Mouse (Mus musculus) G1E (cell line): ENCODE measurements at regions not wholly inside any gene's neighbourhood (a gene's known extent, or its start where the extent isn't known, plus 50 kb on each side); places are given as distances from the start of the nearest gene placed in this dataset.

ENCODE experiments used
- ATAC-seq: 2 replicates; pipeline ENCODE4 v1.8.0; 2016; ENCODE audit warnings: mild to moderate bottlenecking; ENCODE audit not compliant: insufficient number of reproducible peaks, poor library complexity, low FRiP score, severe bottlenecking; ENCODE audit errors: extremely low read depth
- DNase-seq: peaks from one replicate; pipeline ENCODE4 v3.0.0; 2012; ENCODE audit warnings: low spot score
- H3K27me3 ChIP-seq: 2 replicates; pipeline ENCODE4 v1.6.1; 2012; ENCODE audit warnings: mild to moderate bottlenecking, low read length, inconsistent platforms; ENCODE audit not compliant: insufficient read depth
- H3K36me3 ChIP-seq: replicated peaks from 2 replicates; pipeline ENCODE3; 2012; ENCODE audit warnings: mild to moderate bottlenecking, inconsistent platforms
- H3K4me1 ChIP-seq: 2 replicates; pipeline ENCODE4 v1.6.1; 2012; ENCODE audit warnings: low read depth, low read length, inconsistent platforms, mixed read lengths; ENCODE audit not compliant: insufficient read depth
- H3K4me3 ChIP-seq: 2 replicates; pipeline ENCODE4 v1.5.1; 2012; ENCODE audit warnings: low read depth, mild to moderate bottlenecking, inconsistent platforms, low read length, moderate library complexity, mixed read lengths
- H3K9me3 ChIP-seq: replicated peaks from 2 replicates; pipeline ENCODE4 v1.6.1; 2012; ENCODE audit warnings: inconsistent platforms
- CTCF ChIP-seq: IDR thresholded peaks from 2 replicates; pipeline ENCODE4 v1.5.1; 2012; ENCODE audit warnings: low read depth, low read length, inconsistent platforms, mixed read lengths
- GATA1 ChIP-seq: IDR thresholded peaks from 2 replicates; pipeline ENCODE4 v1.6.1; 2012; ENCODE audit warnings: borderline replicate concordance, low read length, inconsistent platforms, mixed read lengths
- GATA2 ChIP-seq: IDR thresholded peaks from 2 replicates; pipeline ENCODE4 v1.6.1; 2012; ENCODE audit warnings: low read depth, low read length, inconsistent platforms, borderline replicate concordance
- POLR2AphosphoS5 ChIP-seq: IDR thresholded peaks from 2 replicates; pipeline ENCODE4 v1.6.1; 2012; ENCODE audit warnings: low read depth, low read length, inconsistent platforms; ENCODE audit not compliant: insufficient replicate concordance
- TAL1 ChIP-seq: conservative IDR thresholded peaks from 2 replicates; pipeline ENCODE4 v1.6.1; 2012; ENCODE audit warnings: low read depth, low read length, inconsistent platforms, mixed read lengths

GRCm38 (mm10) chr12:12442872-12443271, 180.9 kb downstream of the Fam49a start:
- Histone ChIP-seq H3K4me1 (no peaks in the 10 kb centered on the region), H3K9me3 (peaks cover 4% of the 10 kb centered on the region), H3K36me3 (no peaks in the 10 kb centered on the region), H3K4me3 (no peak overlapping the region), H3K27me3 (no peaks in the 10 kb centered on the region; the same call in 1 of the 2 replicates)
- ATAC-seq (no peak), DNase-seq (no peak)
- no peak for TF ChIP-seq CTCF
- TF ChIP-seq GATA2 = no peak
- no peak for TF ChIP-seq TAL1
- no peak for TF ChIP-seq POLR2AphosphoS5
- no peak for TF ChIP-seq GATA1

GRCm38 (mm10) chr12:12436379-12436778, 174.4 kb downstream of the Fam49a start:
- no peaks in the 10 kb centered on the region for H3K9me3 ChIP-seq
- H3K27me3 ChIP-seq = no peaks in the 10 kb centered on the region
- no peak overlapping the region for H3K4me3 ChIP-seq
- no peak for ATAC-seq
- H3K36me3 ChIP-seq = no peaks in the 10 kb centered on the region
- no peak for DNase-seq
- TF ChIP-seq GATA2 (no peak), TAL1 (no peak), POLR2AphosphoS5 (no peak), GATA1 (no peak), CTCF (no peak)
- no peaks in the 10 kb centered on the region for H3K4me1 ChIP-seq

DNA sequence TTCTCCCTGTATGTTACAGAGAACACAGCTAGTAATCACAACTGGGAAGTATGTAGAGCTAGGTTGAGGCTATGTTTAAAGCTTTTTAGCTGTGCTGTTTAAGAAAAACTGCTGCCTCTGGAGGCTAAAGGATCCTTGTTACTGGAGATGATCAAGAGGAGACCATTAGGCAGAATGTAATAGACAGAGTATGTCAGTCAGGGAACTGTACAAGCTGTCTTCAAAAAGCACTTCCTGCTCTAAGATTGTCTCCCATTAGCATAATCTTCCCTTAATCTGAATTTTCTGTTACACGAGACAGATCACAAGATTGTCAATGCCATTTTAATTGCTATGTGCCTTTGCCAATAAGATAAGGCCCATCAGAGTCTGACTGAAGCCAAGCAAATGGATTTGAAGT, 170.7 kb downstream of the Fam49a start:
- no peak for TF ChIP-seq POLR2AphosphoS5
- no peak for TF ChIP-seq TAL1
- TF ChIP-seq GATA2 = no peak
- no peak for TF ChIP-seq GATA1
- TF ChIP-seq CTCF = no peak
- Histone ChIP-seq H3K36me3 (no peaks in the 10 kb centered on the region), H3K4me1 (no peaks in the 10 kb centered on the region), H3K27me3 (no peaks in the 10 kb centered on the region), H3K9me3 (0 out of 2 replicates have a peak, but pooled peaks cover 2% of the 10 kb centered on the region), H3K4me3 (no peak overlapping the region)
- no peak for ATAC-seq
- DNase-seq = no peak
